Mouse (Mus musculus): ENCODE data around the gene Aipl1.

Aipl1 gene

DNA sequence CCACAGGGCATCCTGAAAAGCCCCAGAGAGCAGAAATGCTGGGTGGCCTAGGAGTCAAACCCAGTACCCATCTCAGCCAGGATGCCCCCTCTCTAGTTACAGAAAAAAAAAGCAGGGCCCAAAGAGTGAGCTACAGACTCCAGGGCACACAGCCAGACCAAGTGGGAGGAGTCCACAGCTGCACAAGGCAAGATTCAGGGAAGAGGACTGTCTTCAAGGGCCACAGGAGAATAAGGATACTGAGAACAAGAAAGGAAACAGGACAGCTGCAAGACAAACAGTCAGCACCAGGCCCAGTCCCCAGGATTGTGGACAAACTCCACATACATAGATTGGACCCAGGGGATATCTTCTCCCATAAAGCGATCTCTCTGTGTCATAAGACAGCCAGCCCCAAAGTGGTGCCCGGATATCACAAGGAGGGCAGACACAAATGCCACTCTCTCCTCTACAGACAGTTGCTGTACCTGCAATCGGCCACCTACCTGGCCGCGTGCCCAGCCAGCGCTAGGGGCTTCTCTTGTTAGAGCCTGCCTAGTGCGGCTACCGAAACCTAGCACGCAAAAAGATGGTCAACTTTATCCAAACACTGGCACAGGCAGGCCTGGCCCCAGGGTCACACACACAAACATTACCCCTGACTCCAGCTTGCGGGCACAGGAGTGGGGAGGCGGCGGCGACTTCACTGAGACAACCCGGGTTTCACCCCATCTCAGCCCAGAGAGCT is 13.0 kb upstream of the Aipl1 start:
- no peak for DNase-seq

DNA sequence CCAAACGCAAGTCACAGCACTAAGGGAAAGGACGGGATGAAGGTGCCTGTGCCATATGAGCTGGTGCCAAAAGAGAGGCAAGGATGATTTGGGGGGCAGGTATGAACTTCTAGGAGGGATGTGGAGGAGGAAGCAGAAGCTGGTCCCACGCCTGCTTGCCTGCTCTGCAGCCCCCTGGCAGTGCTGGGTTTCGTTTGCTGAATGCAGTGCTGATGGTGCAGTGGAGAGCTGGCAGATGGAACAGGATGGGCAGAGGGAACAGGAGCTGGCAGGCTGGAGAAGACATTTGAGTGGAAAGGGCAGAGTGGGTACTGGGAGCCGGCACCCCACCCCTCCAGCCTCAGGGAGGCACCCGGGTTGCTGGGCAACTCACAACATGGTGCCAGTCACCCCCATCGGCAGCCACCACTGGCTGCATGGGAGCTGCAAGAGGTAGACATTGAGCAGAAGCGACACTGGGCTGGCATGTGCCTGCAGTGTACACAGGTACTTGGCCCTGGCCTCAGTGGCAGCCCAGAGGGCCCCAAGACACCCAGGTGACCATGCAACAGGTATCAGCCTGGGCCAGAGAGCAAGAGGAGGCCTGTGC is 12.0 kb upstream of the Aipl1 start:
- no peak for DNase-seq

DNA sequence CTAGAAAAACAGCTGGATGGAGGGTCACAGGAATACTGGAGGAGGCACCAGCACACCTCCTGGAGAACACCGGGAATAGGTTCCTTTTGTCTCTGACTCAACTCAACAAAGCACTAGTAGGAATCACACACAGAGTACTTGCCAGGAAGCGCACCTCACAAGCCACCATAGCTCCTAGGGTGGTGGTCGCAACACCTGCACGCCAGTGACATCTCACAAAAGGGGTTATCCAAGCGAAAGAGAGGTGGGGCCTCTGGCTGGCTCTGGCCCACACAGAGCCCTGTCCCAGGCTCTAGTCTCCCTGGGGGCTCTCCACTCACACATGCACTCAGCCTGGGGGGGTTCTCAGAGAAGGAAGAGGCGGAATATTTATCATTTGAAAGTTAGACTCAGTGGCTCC is 11.4 kb upstream of the Aipl1 start:
- DNase-seq = no peak

DNA sequence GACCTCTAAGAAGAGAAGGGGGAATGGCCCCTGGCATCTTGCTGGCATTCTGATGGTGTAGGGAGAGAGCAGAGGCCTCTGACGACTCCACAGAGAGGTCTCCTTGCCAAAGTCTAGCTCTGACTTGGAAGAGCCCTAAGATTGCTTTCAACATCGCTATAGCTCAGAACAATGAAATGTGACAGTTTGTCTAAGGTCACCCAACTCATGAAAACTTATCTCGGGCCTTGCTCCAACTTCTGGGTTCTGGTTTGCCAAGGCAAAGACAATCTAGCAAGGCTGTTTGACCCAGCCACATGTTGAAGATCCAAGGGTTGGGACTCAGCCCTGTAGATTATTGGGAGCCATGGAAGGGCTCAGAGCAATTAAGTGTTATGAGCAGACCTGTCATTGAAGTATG is 6.9 kb upstream of the Aipl1 start:
- no peak for DNase-seq

- no peak for DNase-seq
Measured at GRCm38 (mm10) chr11:72042631-72043030, 5.3 kb upstream of the Aipl1 start.

DNA sequence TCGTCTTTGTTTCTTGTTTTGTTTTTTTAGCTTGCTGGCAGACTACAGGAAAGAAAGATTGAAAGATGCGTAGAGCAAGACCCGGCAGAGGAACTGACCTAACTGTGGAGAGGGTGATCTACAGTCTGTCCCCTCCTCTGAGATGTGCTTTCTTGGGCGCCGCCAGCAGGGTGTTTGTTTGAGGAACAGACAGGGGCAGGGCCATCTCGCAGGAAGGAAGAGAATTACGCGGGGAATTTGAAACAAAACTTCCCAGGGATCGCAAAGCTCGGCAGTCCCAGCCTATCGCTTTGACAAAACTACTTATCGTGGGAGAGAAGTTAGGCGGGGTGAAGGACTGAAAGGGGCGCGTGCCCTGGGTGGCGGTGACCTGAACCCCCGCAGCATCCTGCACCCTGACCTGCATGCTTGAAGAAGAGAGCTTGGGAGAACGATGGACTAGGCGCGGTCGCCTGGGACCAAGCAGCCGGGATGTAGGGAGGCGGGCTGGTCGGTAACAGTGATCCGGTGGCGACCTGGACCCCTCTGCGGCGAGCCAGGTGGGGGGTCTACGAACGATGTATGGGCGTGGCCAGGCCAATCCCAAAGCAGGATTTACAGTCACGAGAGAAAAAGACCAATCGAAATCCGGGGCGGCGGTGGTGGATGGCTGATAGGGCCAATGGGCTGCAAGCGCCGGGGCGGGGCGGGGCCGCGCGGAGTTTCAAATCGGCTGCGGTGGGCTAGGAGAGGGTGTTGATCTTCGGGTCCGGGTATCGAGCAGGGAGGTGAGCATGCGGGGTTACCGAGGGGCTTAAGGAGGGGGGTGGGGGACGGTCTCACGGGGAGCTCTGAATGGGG is 4.7 kb upstream of the Aipl1 start, which contains the start of gene Pimreg:
TSS of gene Pimreg (plus strand) at position 265 of the 840 bp plus-strand sequence.
- peak; percentile 70 to 84 for DNase-seq

DNA sequence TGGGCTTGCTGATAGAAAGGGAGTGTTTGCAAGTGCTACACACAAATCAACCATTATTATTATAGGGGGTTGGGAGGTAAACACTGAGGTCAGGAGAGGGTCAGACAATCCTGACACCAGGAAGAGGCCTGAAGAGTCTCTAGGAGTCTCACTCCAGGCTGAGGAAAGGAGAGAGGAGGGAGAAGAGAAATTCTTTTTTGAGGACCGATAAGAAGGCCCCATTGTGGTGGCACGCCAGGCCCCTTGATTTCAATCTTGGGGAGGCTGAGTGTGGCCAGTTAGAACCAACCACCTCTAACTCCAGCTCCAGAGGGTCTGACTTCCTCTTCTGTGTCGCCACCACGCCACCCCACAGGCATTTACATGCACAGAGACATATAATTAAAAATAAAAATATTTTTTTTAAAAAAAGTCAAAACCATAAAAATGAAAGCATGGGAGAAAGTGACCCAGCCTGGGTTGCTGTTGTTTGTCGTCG is 4.0 kb upstream of the Aipl1 start:
- no peak for DNase-seq

GRCm38 (mm10) chr11:72039599-72040386 is 2.5 kb upstream of the Aipl1 start:
- no peak for DNase-seq

DNA sequence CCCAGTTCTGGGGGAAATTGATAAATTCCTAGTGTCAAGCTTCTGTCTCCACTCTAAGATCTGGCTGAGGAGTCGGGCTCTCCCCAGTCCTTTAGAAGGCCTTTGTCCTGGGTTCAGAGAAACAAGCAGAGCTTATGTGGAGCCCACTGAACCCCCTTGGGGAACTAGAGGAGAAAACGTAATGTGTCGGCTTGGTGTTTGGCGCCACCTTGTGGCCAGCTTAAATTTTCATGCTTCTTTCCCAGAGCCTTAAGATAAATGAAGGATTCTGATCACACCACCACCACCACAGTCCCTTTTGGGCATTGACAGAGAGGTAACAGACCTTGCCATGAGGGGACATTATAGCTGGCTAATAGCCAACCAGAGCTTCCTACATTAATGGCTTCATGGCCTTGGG is 687 bp upstream of the Aipl1 start:
- DNase-seq = peak; percentile 47 to 85

DNA sequence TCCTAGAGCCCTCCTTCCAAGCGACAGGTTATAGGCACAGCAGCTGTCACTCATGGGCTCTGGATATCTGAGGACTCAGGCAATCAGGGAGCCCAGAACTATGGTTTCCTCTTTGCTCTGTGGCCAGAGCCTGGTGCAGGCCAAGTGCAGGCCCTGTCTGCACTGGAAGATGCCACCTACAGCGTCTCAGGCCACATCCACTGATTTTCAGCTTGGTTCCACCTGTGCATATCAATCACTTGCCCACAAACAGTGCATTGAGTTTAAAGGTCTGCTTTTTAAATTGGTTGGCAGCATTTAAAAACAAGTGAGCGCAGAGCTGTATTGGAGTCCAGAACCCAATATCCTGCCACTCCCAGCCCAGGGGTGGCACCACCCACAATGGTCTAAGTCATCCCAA is 4.7 kb downstream of the Aipl1 start:
- DNase-seq = no peak

GRCm38 (mm10) chr11:72032091-72032490 is 5.2 kb downstream of the Aipl1 start:
- DNase-seq = no peak

- DNase-seq = no peak
Measured at GRCm38 (mm10) chr11:72031353-72031752, 6.0 kb downstream of the Aipl1 start.

DNA sequence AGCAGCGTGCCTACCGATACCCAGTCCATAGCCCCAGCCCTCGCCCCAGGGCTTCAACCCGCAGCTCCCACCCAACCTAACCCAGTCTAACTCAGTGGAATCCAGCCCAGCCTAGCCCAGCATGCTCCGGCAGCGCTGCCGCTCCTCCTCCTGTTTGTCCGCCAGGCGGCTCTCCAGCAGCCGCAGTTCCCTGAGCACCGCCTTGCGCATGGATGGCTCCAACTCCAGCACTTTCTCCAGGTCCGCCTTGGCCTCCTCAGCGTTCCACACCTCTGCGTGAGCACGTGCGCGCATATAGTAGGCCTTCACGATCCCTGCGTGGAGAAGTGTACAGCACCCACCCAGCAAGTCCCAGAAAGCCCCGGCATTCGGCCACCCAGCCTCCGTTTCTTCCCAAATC is 8.2 kb downstream of the Aipl1 start:
- peak in 1 of 2 experiments; percentile 51 for DNase-seq

DNA sequence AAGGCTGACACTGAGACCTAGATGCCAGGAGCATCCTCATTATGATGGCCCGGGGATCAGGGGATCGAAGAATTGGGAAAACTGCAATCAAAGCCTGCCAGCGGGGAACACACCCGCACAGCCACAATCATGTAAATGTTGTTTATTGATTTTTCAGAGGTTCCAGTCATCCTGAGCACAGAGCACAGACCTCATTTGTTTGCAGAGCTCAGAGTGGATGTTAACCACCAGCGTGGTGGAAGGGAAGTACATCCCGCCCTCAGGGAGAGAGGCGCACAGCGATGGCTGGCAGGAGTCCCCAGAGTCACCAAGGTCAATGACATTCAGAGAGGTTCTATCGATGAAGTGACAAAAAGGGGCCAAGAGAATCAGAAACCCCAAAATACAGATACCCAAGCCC is 9.5 kb downstream of the Aipl1 start:
- no peak for DNase-seq

GRCm38 (mm10) chr11:72026516-72026915 is 10.8 kb downstream of the Aipl1 start:
- no peak for DNase-seq

DNA sequence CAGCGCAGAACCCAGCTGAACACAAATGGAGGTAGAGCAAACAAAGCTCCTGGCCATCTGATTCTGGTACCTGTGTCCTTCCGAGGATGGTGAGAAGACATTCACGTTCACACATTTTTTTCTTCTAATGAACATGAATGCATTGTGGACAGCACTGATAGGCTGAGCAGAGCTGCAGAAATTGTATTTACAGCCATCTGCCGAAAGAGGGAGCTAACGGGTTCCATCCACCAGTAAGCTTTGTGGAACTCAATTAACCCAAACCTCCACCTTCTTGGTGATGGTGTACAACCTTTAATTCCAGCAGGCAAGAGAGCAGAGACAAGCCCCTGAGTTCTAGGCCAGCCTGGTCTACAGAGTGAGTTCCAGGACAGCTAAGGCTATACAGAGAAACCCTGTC is 11.5 kb downstream of the Aipl1 start:
- peak in 1 of 2 experiments; percentile 18 for DNase-seq

- DNase-seq = peak; percentile 75 to 85
Measured at GRCm38 (mm10) chr11:72024193-72024781, 13.0 kb downstream of the Aipl1 start.

GRCm38 (mm10) chr11:72023581-72023980 is 13.7 kb downstream of the Aipl1 start:
- DNase-seq = peak in 1 of 2 experiments; percentile 51

DNA sequence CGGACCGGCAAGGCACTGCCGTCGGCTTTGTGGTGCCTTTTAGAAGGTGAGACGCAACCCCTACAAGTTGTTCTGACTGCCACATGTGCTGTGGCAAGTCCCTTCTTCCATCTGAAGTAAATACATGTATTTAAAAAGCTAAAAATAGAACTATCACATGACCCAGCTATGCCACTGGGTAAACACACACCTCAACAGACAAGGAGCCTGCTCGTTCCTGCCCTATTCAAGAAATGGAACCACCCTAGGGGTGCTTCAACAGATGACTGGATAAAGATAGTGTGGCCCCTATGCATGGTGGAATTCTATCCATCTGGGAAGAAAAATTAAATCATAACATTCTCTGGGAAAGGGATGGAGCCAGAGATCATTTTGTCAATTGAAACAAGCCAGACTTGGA is 14.5 kb downstream of the Aipl1 start:
- DNase-seq = no peak

GRCm38 (mm10) chr11:72021015-72021414 is 16.3 kb downstream of the Aipl1 start:
- DNase-seq = no peak

- DNase-seq = no peak
Measured at GRCm38 (mm10) chr11:72017253-72017601, 20.1 kb downstream of the Aipl1 start.

DNA sequence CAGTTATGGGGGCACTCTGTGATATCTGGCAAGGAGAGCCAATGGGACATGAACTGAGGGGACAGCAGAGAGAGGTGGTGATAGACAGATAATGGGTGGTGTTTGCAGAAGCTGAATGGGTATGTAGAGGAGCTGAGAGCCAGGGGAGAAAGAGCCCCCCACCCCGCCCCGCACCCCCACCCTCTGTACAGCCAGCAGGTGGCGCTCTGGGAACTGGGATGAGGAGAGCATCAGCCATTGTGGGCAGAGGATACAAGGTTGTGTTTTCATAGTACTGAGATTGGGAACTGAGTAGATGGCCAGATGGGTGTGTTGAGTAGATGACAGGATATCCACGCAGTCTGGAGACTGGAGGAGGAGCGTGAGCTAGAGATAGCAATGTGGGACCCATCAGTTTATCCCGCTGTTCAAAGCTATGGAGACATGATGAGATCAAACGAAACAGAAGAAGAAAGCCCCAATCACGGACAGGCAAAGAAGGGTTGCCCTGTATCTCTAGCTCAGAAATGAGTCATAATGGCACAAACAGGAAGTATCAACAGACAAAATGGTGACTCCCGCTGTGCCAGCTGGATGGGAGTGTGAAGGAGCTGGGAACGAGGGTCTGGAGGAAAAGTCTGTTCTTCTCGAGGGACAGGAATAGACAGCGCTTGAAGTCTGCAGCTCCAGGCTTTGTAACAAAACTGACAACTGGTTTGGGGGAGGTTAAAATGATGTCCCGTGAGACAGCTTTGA is 20.6 kb downstream of the Aipl1 start:
- no peak for DNase-seq
